Mouse (Mus musculus) layer of hippocampus, postnatal 14 days (tissue): ENCODE results near the gene Cnnm2. TPM values are rescaled to one million over a fixed set of nuclear protein-coding genes. Genes with fewer than 3 reads are reported as not detected.
A peak's percentile ranks its signal among the peaks of the same experiment; 100 is the strongest.

Source experiments
- DNase-seq, 2 experiments: peaks; one replicate each; pipeline ENCODE4 v3.0.0; 2021 to 2022; ENCODE audit warnings: low spot score in 2 of 2, mixed read lengths in 1 of 2
- total RNA-seq, 2 experiments: library from RNA; stranded (reverse); gene quantifications; 2 replicates each; pipeline ENCODE4 v1.2.3; 2021

Gene Cnnm2
- total RNA-seq, 2 experiments from 2014 or later = 32.1 to 36.0 TPM

DNA sequence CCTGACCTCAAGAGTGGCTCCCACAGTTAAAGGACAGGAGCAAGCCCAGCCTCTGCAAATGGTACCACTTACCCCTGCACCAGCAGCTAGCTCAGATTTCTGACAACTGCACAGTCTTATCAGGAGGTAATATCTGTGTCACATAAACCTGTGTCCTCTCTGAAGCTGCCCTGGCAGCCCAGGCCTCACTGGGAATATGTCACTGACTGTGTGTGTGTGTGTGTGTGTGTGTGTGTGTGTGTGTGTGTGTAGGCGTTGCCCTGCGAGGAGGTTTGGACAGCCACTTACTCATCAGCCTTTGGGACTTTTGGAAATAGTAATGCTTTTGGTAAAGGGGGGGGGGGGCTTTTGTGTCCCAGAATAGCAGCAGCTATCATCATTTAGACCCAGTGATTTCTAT lies 81.6 kb downstream of the Cnnm2 start:
- DNase-seq = no peak

DNA sequence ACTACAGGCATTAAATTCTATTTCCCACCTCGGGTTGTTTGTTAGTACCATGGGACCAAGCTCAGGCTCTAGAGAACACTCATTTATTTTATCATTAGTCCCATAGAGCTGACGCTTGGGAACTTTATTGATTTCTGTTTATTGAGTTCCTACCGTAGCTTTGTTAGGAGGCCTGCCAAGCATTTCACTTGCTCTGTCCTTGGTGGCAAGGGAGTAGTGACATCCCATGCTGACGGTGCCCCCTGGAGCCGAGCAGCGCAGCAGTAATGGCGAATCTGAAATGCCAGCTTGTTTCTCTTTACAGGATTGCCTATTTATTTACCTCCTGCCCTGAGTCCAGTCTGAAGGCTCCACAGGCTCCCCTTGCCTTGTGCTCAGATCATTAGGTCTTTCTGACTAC lies 84.7 kb downstream of the Cnnm2 start:
- no peak for DNase-seq

DNA sequence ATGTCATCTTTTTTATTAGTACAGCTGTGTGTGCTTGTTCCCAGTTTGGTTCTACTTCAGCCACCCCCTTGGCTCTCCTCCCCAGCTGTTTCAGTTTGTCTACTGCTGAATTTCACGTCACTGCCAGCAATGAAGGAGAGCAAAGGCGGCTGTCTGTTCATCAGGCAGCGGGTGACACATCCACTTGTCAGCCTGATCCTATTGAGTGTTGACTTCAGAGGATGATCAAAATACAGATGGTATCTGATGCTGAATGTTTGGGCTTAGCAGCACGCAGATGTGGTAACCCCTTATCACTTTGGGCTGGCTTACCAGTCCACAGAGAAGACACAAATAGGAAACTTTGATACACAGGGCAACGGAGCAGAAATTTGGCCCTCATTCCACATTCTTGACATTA lies 85.1 kb downstream of the Cnnm2 start:
- DNase-seq = no peak

DNA sequence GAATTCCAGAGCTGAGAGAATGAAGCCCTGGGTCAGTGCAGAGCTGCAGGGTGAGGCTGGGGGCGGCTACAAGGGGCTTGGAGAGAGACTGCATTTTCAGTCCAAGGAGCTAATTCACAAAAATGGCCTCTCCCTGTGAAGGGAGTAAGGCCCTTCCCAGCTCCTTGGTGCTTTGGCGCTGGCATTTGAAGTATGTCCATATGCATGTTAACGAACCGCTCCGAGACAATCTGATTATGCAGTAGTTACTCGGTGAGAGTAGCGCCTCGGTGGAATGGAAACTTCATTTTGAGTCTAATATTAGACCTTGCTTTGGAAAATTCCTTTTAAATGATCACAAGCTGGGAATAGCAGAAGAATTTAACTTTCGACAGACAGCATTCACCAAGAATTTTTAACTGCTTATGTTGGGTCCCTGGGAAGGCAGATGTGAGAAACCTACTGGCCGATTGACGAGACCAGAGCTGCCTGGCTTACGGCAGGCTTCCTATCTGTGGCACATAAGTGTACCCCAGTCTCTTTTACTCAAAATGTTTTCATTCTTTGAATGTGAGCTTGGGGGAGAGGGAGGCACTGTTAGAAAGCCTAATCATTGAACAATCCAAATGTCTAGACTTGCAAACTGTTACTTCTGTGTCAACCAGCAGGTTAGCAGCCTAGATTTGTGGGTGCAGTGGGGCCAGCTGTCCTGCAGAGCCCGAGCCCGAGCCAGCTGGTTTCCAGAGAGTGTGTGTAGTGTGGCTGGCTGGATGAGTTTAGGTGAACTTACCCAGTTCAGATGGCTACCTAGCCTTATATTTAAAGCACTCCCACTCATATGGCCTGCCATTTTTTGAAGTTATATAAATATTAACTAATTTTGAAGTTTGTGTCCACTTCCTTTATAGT lies 87.2 kb downstream of the Cnnm2 start:
- no peak for DNase-seq

DNA sequence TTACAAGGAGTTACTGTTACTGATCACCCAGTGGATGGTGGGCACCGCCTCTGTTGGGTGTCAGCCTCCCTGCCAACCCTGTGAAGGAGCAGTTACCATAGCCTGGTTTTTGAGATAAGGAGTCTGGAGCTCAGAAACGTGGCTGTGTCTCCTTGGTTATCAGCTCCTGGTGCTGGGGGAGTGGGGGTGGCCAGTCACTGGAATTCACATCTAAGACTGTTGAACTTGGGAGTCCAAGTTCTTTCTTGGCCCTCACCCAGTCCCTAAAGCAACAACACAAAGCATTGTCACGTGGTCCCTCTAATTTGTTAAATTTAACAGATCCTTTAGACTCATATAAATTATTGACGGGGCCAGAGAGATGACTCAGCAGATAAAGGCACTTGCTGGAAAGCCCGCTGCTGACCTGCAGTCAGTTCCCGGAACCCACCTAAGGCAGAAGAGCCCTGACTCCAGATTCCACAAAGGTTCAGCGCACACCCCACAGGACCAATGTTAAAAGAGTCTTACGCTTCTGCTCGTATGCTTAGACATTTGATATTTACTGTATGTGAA lies 88.1 kb downstream of the Cnnm2 start:
- no peak for DNase-seq

DNA sequence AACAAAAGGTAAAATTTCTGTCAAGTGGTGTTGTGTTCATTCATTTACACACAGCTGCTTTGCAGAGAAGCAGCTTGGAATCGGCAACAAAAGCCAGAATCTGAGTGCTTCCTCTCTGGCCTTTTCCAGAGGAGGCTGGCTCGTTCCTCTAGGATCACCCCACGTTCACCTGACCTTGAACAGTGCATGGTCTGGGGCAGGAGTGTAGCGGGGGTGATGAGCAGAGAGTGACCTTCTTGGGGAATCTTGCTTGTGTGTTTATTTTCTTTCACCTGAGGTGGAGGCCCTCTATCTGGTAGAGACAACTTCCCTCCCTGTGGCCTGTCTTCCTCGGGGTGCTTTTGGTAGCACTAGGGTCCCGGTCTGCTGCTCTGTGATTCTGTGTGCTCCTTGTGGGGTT lies 94.8 kb downstream of the Cnnm2 start:
- no peak for DNase-seq

DNA sequence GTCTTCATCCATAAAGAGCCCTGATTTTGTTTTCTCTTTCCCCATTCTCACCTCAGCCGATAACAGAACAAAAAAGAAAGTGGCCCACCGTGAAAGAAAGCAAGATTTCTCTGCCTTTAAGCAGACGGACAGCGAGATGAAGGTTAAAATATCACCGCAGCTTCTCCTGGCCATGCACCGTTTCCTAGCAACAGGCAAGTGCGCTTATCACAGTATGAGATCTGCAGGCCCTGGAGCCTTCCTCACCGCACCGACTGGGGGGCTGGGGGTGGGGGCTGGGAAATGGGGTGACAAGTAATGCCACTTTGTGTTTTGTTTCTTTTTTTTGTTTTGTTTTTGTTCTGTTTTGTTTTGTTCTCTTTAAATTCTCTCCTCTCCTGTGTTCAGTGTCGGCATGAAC lies 95.4 kb downstream of the Cnnm2 start:
- no peak for DNase-seq

DNA sequence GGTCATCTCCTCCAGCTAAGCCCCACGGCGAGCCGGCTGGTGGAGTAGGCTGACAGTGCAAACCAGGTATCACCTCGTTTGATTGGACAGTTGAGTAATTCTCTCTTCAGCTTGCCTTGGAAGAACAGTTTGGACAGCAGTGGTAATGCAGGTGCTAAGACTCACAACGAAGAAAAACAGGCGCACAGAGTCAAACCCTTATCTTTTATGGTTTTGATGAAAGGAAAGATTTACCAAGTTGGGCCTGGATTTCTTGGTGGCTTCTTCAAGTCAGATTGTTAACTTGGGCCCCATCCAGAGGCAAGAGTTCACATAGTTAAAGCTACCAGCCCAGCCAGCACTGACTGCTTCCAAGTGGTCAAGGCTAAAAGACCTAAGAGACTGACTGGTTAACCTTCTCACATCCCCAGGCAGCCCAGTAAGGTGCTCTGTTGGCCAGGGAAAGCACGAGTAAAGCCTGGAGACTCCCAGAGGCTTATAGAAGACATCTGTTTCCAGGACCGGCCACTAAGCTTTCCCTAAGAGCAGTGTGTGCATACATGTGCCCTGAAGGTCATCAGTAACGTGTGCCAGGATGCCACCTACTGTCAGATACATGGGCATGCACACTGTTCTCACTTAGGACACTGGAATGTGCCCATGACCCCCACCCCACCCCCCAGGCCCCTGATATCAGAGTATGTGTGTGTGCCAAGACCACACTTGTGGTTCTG lies 96.0 kb downstream of the Cnnm2 start:
- DNase-seq = no peak

DNA sequence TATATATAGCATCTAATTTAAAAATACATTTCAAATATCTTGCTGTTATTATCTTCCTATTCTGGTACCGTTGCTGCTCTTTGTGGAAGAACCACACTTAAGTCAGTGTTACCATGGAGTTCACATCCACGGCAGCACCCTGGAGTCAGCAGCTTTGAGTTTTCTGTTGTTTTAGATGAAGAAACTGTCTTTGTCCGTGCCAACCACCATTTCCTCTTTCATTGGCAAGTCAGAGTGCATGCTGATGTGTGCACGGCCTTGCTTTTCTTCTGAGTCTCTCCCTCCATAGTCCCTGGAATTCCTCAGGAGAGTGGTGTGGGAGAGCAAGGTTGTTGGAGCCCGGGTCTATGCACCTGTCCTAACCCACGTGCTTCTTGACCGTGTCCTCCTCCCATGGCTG lies 96.8 kb downstream of the Cnnm2 start:
- DNase-seq = no peak

DNA sequence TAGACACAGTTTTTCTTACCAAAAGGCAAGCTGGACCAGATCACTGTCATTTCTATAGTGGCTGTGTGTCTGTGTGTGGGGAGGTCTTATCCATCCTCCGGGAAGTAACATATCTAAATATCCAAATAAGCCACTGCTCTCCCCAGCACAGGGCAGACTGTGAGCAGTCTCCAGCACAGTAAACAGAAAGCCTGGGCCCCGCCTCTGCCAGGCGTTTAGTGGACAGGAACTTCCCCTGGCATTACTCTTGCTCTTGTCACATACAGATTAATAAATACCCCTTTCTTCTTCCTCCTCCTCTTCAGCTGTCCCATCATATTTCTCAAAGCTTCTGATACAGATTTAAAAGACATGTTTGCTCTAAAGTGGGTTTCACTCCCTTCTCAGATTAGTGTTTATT lies 101.2 kb downstream of the Cnnm2 start:
- DNase-seq = no peak

DNA sequence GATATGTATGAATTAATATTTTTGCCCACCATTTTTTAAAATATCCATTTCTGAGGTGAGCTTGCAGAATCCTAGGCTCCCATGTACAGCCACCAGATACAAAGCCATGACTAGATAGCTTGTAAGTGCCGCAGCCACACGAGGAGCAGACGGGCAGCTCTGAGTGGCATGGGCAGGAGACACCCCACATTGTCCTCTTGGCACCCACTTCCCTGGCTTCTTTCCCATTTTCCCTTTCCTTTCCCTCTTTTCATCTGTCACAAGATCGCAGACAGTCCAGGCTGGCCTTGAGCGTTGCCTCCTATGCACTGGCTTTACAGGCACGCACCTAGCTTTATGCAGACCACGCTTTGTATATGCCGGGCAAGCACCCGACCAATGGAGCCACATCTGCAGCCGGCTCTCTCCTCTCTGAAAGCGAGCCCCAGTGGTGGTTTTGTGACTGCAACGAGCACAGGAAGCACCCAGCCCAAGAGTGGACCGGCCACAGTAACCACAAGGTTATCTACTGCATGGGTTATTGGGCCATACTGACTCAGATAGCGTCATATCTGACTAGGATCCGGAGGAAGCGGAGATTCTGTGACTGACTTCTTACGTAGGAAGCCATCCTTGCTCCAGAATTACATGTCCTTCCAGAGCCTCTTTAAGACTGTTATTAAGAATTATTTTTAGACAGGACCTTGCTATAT lies 102.0 kb downstream of the Cnnm2 start:
- no peak for DNase-seq

DNA sequence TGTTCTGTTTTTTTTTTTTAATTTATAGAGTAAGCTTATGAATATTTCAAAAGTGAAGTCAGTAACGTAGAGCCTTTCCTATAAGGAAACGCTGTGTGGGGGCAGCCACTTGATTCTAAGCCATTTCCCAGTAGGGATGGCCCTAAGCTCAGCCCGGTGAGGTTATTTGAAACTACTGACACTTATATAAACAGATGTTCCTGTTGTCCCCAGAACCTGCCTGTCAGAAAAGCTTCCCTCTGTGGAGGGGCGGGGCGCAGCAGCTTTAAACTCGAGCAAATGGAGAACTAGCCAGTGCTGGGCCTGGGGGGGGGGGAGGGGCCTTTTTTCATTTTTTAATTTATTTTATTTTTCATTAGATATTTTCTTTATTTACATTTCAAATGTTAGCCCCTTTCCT lies 102.7 kb downstream of the Cnnm2 start:
- no peak for DNase-seq

DNA sequence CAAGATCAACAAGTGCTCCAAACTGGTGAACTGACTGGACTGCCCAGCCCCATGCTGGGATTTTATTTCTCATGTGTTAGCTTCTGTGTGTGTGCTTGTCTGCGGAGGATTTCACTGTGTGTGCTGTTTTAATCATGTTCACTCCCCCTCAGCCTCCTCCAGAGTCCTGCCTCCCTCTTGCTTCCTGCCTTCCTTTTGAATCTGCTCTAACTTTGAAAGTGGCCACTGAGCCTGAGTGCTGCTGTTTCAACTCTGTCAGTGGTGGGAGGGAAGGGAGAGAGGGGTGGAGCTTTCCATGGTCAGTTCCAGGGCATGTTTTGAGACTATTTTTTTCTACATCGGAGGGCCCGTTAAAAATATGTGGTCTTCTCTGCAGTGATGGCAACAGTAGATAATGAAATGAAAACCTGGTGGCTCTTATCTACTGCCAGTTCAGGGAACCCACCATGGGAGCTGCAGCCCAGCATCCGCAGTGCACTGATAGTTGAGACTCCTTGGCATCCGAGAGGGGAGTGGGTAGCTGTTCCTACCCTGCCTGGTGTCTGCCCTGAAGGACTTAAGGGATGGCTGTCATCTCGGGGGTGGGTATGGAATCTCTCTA lies 103.4 kb downstream of the Cnnm2 start:
- DNase-seq = no peak

DNA sequence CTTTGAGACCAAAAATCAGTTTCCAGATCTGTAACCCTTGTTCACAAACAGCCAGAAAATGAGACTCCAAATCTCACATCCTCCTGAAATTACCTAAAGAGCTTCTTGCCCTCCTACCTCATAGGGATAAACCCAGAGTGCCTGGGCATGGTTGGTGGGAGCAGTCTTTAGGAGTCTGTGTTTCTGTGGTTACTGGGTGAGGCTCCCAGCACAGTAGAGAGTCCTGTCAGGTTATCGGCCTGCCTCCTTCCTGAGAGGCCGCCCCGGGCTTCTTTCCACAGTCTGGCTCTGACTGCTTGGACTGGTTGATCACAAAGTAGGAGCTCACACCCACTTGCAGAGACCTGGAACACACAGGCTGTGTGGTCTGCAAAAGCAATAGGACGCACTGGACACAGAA lies 104.0 kb downstream of the Cnnm2 start:
- DNase-seq = no peak

DNA sequence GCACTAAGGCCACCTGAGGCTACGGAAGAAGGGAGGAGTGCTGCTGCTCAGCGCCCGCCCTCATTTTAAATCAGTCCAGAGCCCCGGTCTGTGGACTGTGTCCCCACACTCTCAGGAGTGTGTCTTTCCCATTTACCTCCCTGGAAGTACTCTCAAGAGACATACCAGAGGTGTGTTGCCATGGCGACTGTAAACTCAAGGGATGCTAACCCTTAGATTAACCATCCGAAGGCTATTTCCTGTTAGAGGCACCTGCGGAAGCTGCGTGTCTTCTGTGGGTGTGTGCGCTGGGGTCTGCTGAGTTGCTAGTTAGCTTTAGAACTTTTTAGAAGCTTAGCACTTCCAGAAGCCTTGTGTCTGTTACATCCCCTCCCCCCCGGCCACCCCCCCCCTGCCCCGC lies 107.7 kb downstream of the Cnnm2 start:
- no peak for DNase-seq

DNA sequence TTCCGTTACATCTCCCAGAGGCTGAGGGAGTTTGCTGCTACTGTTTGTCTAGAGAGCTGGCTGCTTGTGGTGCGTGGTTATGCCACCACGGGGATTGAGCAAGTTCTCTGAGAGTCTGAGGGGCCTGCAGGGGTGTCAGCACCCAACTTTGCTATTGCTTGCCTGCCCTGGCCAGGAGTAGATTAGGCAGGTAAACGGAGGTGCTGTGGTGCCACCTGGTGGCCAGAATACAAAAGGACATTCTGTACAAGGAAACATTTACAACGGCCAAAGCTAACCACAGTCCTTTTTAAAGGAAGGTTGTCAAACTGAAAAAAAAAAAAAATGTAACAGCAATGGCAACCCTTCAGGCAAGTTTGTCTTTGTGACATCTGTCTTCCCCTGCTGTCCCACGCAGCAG lies 108.1 kb downstream of the Cnnm2 start:
- peak; percentile 81 to 87 for DNase-seq

DNA sequence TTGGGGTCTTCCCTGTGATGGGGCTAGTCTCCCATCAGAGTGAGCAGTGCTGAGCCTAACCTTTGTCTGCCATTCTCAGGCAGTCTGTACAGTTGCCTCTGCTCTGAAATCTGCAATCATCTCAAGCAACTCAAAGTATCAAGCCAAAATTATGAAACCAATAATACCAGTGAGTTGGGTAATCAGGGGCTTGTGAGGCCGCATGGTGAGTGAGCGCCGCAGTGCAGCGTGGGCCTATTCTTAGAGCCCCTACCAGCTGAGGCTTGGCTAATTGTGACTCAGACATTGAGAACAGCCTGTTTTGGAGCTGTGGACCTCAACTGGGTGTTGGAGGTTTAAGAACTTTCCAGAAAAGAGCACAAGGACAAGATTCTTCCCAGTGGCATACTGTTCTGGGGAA lies 109.7 kb downstream of the Cnnm2 start:
- DNase-seq = no peak

DNA sequence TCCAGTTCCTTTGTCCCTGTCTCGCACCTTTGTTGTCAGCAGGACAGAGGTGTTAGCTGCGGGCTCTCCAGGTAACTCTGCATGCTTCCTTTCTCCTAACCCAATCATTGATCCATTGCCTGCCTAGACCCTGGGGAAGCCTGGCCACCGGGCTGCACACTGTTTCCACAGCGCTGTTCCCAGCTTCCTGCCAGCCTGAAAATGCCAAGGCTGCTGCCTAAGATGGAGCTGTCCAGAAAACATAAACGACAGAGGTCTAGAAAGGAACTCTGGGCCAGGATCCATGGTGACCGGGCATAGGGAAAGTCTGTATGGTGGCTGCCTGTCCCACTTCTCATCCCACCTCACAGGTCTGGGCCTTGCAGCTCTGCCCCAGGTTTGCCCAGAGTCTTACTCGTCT lies 110.3 kb downstream of the Cnnm2 start:
- no peak for DNase-seq

DNA sequence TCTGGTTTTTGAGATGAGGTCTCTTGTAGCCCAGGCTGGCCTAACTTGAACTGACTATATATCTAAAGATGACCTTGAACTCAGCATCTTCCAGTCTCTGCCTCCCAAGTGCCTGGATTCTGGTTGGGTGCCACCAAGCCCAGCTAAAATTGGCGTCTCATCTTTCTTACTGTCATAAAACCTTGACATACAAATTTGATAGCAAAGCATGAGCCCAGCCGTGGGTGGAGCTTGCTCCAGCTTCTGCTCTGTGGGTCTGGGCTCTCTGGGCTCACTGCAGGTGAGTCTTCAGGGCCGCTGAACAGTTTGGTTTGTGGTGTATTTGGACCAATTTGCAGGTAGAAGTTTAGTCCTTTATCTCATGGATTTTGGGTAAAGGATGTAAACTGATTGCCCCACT lies 112.5 kb downstream of the Cnnm2 start:
- no peak for DNase-seq

DNA sequence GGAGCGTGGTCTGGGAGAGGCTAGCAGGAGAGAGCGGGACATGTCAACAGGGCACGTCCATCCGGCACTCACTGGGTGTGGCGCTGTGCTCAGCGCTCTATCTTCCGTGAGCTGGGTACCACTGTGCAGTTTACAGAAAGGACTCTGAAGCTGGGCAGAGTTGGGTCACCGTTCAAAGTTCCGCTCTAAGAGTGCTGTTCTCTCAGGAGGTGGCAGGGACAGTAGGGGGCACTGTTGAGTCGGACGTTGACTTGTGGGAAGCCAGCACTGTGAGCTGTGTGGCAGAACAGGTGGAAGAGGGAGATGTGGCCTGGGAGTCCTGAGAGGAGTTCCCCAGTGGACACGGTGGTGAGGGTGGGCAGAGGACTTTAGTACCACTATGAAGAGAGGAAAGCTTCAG lies 114.4 kb downstream of the Cnnm2 start:
- peak; percentile 75 to 86 for DNase-seq

DNA sequence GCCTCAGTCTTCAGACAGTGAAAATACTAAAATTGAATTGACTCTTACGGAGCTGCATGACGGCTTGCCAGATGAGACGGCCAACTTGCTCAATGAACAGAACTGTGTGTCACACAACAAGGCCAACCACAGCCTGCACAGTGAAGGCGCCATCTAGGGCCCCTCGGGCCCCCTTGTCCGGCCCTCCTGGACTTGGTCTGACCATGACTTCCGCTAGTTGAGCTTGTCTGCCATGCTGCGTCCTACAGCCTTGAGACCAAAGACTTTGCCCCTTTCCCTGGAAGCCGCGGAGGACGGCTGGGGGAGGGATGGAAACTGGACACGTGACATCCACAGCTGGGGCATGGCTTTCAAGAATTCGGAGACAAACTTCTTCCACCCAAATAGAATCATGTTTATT lies 116.5 kb downstream of the Cnnm2 start:
- no peak for DNase-seq
